Mouse (Mus musculus) heart, adult 11 months (tissue): ENCODE measurements at regions not wholly inside any gene's neighbourhood (a gene's known extent, or its start where the extent isn't known, plus 50 kb on each side); places are given as distances from the start of the nearest gene placed in this dataset.

ENCODE experiments used
- DNase-seq: peaks from one replicate; pipeline ENCODE4 v3.0.0; 2022

GRCm38 (mm10) chr7:69398299-69398698 is 649.3 kb upstream of the Arrdc4 start:
- DNase-seq, result no peak

GRCm38 (mm10) chr7:69396868-69397267 is 647.8 kb upstream of the Arrdc4 start:
- DNase-seq, result peak; percentile 76
